Mouse (Mus musculus): ENCODE measurements around the gene Gm8909. TPM values are rescaled to one million over a fixed set of nuclear protein-coding genes. Genes with fewer than 3 reads are reported as not detected.
"Not testable (repeated sequence)": the region's sequence is repeated elsewhere in the genome, so short reads cannot be mapped to it uniquely, and the experiment has no call there.

Gm8909 gene
- total RNA-seq, 2 experiments from 2014 or later: not detected

DNA sequence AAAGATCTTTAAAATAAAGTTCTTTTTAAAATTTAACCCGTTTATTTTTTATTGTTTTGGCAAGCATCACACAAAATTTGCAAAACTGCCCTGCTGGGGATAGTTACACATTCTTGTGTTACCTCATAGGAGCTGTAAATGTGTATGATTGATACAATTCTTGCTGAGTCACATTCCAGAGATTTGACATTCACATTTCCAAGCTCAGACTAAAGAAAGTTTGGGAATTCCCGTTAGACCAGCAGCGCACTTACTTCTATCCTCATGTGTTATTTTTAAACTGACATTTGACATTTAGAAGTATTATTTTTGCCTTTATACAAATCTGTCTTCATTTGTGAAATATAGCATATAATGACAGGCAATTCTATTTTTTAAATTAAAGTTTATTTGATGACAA, 44.2 kb downstream of the Gm8909 start:
- intact Hi-C loops (cut with DNase I); DNase-seq: not testable (repeated sequence)

DNA sequence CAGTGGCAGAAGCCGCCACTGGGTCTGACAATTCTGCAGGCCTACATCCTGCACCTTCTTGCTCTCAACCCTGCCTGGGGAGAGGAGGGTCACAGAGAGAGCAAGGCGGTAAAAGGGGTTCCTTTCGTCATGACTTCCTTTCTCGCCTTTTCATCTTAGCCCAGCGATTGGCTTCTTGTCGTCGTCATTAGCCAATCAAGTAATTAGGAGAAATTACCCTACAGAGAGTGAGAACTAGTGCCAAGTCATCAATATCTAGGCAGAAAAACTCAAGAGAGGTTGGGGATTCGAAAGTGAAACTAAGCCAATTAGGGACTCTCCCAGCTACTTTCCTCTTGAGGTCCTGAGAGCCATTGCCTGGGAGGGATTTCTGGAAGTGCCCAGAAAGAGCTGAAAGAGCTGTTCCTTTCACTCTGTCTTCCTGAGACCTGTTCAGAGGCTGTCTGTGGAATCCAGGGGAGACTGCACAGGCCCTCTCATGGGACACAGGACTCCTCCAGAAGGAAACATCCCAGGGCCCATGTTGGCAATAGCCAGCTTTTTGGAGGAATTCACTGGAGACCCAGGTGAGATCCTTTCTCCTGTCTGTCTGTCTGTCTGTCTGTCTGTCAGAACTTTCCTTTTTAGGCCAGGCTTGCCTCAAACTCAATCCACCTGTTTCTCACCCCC, 46.9 kb downstream of the Gm8909 start, which contains the start of gene Gm19684:
Gm19684 (plus strand) TSS at position 327 of the 669 bp plus-strand sequence.
- DNase-seq: peak; percentile 37 to 46
- intact Hi-C loops (cut with DNase I): not testable (repeated sequence)

DNA sequence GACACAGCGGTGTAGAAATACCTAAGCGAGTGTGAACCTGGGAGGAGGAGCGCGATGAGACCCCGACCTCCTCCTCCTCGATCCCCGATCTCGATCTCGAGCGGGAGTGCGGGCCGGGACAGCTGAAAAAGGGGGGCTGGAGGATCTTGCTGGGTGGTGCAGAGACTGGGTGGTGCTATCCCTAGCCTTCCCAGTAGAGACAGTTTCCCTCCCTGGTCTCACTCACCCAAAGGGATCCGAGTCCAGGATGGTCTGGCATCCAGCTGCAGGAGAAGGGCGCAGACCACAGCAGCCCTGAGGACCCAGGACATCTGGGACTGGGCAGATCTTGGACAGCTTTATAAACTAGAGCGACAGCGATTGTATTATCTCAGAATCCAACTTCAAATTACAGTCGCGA, 47.5 kb downstream of the Gm8909 start:
- intact Hi-C loops (cut with DNase I); DNase-seq: not testable (repeated sequence)

DNA sequence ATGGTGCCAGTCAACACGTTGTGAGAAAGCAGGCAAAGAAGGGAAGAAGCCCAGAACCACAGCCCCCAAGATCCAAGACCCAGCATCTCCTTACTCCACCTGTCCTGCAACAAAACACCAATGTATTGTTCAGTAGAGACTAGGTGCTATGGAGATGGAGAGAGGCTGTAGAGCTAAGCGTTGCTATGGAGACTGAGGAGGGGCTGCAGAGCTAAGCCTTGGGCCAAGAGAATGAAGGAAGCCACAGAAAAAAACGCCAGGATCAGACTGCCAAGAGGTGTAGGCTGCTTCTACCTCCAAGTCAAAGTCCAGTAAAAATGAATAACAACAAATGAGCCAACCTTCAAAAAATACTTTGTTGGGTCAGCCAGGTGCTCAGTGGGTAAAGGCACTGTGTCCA, 51.8 kb downstream of the Gm8909 start:
- intact Hi-C loops (cut with DNase I); DNase-seq: not testable (repeated sequence)

Other genes with a start within 250 kb of the Gm8909 start
- gene Abcf1, start 198.8 kb downstream of the Gm8909 start, total RNA-seq (2021): 10 to 100 TPM; 65.2 TPM
- 10 to 100 TPM; 23.0 to 26.1 TPM for gene Gnl1, start 188.7 kb downstream of the Gm8909 start, total RNA-seq (2021)
- 1 to 10 TPM; 4.6 to 4.7 TPM for gene Prr3, start 188.3 kb downstream of the Gm8909 start, total RNA-seq (2021)
- 1 to 10 TPM; 4.7 to 6.0 TPM for gene H2-T24, start 148.0 kb downstream of the Gm8909 start, total RNA-seq (2021)
- 10 to 100 TPM; 23.2 to 24.0 TPM for gene H2-T23, start 135.7 kb downstream of the Gm8909 start, total RNA-seq (2021)
- 10 to 100 TPM in 1 of 2 experiments, 1 to 10 TPM in 1; 10.0 to 12.4 TPM for gene H2-T22, start 125.8 kb downstream of the Gm8909 start, total RNA-seq (2021)
- not detected for gene Gm6034, start 125.6 kb downstream of the Gm8909 start, total RNA-seq (2021)
- gene Gm11127, start 110.2 kb downstream of the Gm8909 start, total RNA-seq (2021): 1 to 10 TPM; 1.5 to 2.3 TPM
- not detected for gene Gm19684, start 46.9 kb downstream of the Gm8909 start, total RNA-seq (2021)
- not detected for gene Gm7030, start 39.1 kb downstream of the Gm8909 start, total RNA-seq (2021)
- 1 to 10 TPM in 1 of 2 experiments, under 1 TPM in 1; 0.31 to 3.1 TPM for gene H2-T3, start 21.8 kb upstream of the Gm8909 start, total RNA-seq (2021)
- gene Rpp21, start 89.5 kb upstream of the Gm8909 start, total RNA-seq (2021): 10 to 100 TPM; 33.1 to 34.2 TPM
- 1 to 10 TPM; 7.7 to 7.9 TPM for gene Trim39, start 103.7 kb upstream of the Gm8909 start, total RNA-seq (2021)
- not detected for gene H2-M10.2, start 118.0 kb upstream of the Gm8909 start, total RNA-seq (2021)
- gene H2-M10.1, start 157.6 kb upstream of the Gm8909 start, total RNA-seq (2021): not detected
- gene H2-M10.3, start 199.9 kb upstream of the Gm8909 start, total RNA-seq (2021): not detected